Mouse (Mus musculus) neural tube, embryonic 14.5 days (tissue): ENCODE results near the gene Slc2a13. TPM values are rescaled to one million over a fixed set of nuclear protein-coding genes. Genes with fewer than 3 reads are reported as not detected.

Source experiments
- ATAC-seq: fragments of 200-750 bp; cut with Nextera tagmentation; 2 replicates; pipeline ENCODE4 v1.8.0; 2017; ENCODE audit warnings: low read depth, mild to moderate bottlenecking, moderate TSS enrichment, moderate library complexity
- H3K27ac ChIP-seq: fragments of 300-500 bp; sonication (generic); 2 replicates; pipeline ENCODE4 v1.5.1; 2014; ENCODE audit warnings: low read depth, mild to moderate bottlenecking, control low read depth, low read length, moderate library complexity, mixed read lengths
- H3K27me3 ChIP-seq: fragments of 300-500 bp; sonication (generic); 2 replicates; pipeline ENCODE4 v1.6.1; 2014; ENCODE audit warnings: low read length; ENCODE audit not compliant: control insufficient read depth, insufficient read depth
- H3K36me3 ChIP-seq: fragments of 300-500 bp; sonication (generic); 2 replicates; pipeline ENCODE4 v1.6.1; 2014; ENCODE audit warnings: low read length, mixed read lengths; ENCODE audit not compliant: control insufficient read depth, insufficient read depth
- H3K4me1 ChIP-seq: fragments of 300-500 bp; sonication (generic); 2 replicates; pipeline ENCODE4 v1.6.1; 2014; ENCODE audit warnings: low read length; ENCODE audit not compliant: control insufficient read depth, insufficient read depth
- H3K4me2 ChIP-seq: fragments of 300-500 bp; sonication (generic); 2 replicates; pipeline ENCODE4 v1.6.1; 2014; ENCODE audit warnings: mild to moderate bottlenecking, low read depth, low read length, control low read depth
- H3K4me3 ChIP-seq: fragments of 300-500 bp; sonication (generic); 2 replicates; pipeline ENCODE4 v1.5.1; 2014; ENCODE audit warnings: low read depth, low read length, control low read depth, mixed read lengths
- H3K9ac ChIP-seq: fragments of 300-500 bp; sonication (generic); replicated peaks from 2 replicates; pipeline ENCODE4 v1.6.1; 2014; ENCODE audit warnings: low read depth, mild to moderate bottlenecking, control low read depth, low read length, mixed read lengths
- H3K9me3 ChIP-seq: fragments of 300-500 bp; sonication (generic); 2 replicates; pipeline ENCODE4 v1.6.1; 2016; ENCODE audit warnings: low read length; ENCODE audit not compliant: control insufficient read depth
- WGBS: fragments of 180-500 bp; shearing (Covaris S2); extraction: QIAGEN DNeasy Blood & Tissue Kit; methylation state at CpG from one replicate; pipeline ENCODE4 v1.1.7; 2014; 5-methylcytosine and 5-hydroxymethylcytosine counted together
- polyA plus RNA-seq: library from polyadenylated mRNA; unstranded; fragments of >200 nt; fragmentation: Nextera tagmentation; extraction: Ambion mirVana; gene quantifications from 2 replicates; pipeline ENCODE4 v1.2.1, GENCODE M21; 2014

The Slc2a13 gene
- polyA plus RNA-seq, 1 experiment from 2014 or later = 8.8 TPM

DNA sequence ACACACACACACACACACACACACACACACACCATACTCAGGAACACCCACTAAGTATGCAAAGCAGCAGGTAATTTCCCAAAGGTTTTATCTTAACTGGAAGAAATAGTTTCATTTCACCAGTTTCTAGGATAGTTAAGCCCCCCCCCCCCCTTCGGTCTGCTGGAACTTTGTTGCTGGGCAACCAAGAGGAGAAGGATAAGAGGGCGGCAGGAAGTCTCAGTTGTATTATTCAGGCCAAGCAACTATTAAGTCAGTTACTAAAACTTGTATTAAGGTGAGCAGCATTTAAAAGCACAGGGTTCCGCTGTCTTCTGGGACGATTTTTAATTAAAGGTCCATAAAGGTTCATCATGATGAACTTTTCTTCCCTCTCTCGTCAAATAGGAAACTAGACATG lies 198.6 kb downstream of the Slc2a13 start:
- Histone ChIP-seq H3K9me3 (no peaks in the 10 kb centered on the region), H3K9ac (no peak overlapping the region), H3K4me1 (peaks cover 23% of the 10 kb centered on the region), H3K36me3 (no peaks in the 10 kb centered on the region), H3K4me2 (no peak overlapping the region), H3K4me3 (no peak overlapping the region), H3K27me3 (no peaks in the 10 kb centered on the region), H3K27ac (no peak overlapping the region)
- no peak for ATAC-seq
- WGBS = 47% methylated on average over 5 of the region's 5 CpGs

GRCm38 (mm10) chr15:91373203-91373584 lies 199.9 kb downstream of the Slc2a13 start:
- whole genome bisulfite sequencing = 18% methylated on average over 7 of the region's 7 CpGs
- H3K9me3 ChIP-seq = no peaks in the 10 kb centered on the region
- no peak overlapping the region for H3K9ac ChIP-seq
- no peak overlapping the region for H3K4me3 ChIP-seq
- H3K36me3 ChIP-seq = no peaks in the 10 kb centered on the region
- no peaks in the 10 kb centered on the region for H3K27me3 ChIP-seq
- H3K4me1 ChIP-seq = peaks cover 24% of the 10 kb centered on the region
- ATAC-seq = peak; percentile 84
- no peak overlapping the region for H3K4me2 ChIP-seq
- peak overlapping the region; percentile 73 for H3K27ac ChIP-seq

GRCm38 (mm10) chr15:91372464-91373202 lies 200.4 kb downstream of the Slc2a13 start:
- Histone ChIP-seq H3K27ac (peak overlapping the region; percentile 73), H3K4me1 (peaks cover 24% of the 10 kb centered on the region), H3K9ac (no peak overlapping the region), H3K36me3 (no peaks in the 10 kb centered on the region), H3K27me3 (no peaks in the 10 kb centered on the region), H3K4me2 (no peak overlapping the region), H3K4me3 (no peak overlapping the region), H3K9me3 (no peaks in the 10 kb centered on the region)
- 55% methylated on average over 9 of the region's 9 CpGs for WGBS
- ATAC-seq = peak; percentile 52; the same call in 1 of the 2 replicates

- peaks cover 24% of the 10 kb centered on the region for H3K4me1 ChIP-seq
- no peaks in the 10 kb centered on the region for H3K36me3 ChIP-seq
- no peak overlapping the region for H3K4me2 ChIP-seq
- no peak overlapping the region for H3K4me3 ChIP-seq
- H3K9ac ChIP-seq = no peak overlapping the region
- ATAC-seq = peak; percentile 68
- H3K27me3 ChIP-seq = no peaks in the 10 kb centered on the region
- H3K27ac ChIP-seq = no peak overlapping the region
- WGBS = 42% methylated on average over 7 of the region's 7 CpGs
- H3K9me3 ChIP-seq = no peaks in the 10 kb centered on the region
These were observed 201.1 kb downstream of the Slc2a13 start for GRCm38 (mm10) chr15:91371859-91372394.

- no peak overlapping the region for H3K27ac ChIP-seq
- H3K9ac ChIP-seq = no peak overlapping the region
- no peaks in the 10 kb centered on the region for H3K27me3 ChIP-seq
- no peak overlapping the region for H3K4me3 ChIP-seq
- H3K9me3 ChIP-seq = no peaks in the 10 kb centered on the region
- no peak overlapping the region for H3K4me2 ChIP-seq
- WGBS = 51% methylated on average over 11 of the region's 11 CpGs
- peaks cover 24% of the 10 kb centered on the region for H3K4me1 ChIP-seq
- H3K36me3 ChIP-seq = no peaks in the 10 kb centered on the region
- ATAC-seq = no peak
These were observed 203.2 kb downstream of the Slc2a13 start for GRCm38 (mm10) chr15:91369736-91370449.

DNA sequence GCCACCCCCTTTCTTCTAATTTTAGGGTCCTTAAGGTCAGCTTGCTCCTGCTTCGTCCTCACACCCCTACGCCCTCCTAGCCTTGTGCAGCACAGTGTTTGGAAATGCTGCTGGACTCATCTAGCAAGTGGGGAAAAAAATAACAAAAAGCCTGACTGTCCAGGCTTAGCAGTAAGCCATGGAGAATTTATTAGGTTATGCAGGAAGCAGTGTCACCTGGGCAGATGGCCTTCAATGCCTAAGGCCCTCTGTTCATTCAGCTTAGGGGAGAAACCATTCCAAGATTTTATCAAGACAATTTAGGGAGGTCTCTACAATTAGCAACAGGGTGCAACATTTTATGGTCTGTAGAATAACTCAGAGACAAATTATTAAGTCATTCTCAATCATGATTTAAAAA lies 212.6 kb downstream of the Slc2a13 start:
- no peaks in the 10 kb centered on the region for H3K9me3 ChIP-seq
- ATAC-seq = no peak
- no peak overlapping the region for H3K4me2 ChIP-seq
- H3K4me1 ChIP-seq = no peaks in the 10 kb centered on the region
- no peak overlapping the region for H3K9ac ChIP-seq
- 94% methylated on average over 2 of the region's 2 CpGs for WGBS
- no peaks in the 10 kb centered on the region for H3K27me3 ChIP-seq
- H3K36me3 ChIP-seq = no peaks in the 10 kb centered on the region
- no peak overlapping the region for H3K4me3 ChIP-seq
- H3K27ac ChIP-seq = no peak overlapping the region

DNA sequence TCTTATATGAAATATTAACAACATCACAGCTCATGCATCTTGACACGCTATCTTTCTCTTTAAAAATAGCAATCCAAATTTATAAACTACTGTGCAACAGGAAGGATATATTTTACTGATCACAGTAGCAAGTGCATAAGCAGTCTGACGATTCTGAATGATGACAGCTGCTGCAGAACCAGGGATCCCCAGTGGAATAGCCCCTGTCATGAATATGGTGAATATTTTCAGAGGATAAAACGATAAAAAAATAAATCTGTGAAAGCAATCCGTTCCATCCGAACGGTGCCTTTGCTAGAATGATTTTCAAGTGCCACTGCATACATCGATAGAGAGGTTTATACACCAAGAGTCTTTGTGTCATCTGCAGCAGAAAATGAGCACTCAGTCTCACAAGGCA lies 222.1 kb downstream of the Slc2a13 start:
- Histone ChIP-seq H3K27me3 (no peaks in the 10 kb centered on the region), H3K9me3 (no peaks in the 10 kb centered on the region), H3K27ac (peak overlapping the region; percentile 24; the same call in 1 of the 2 replicates), H3K4me2 (no peak overlapping the region), H3K36me3 (no peaks in the 10 kb centered on the region), H3K4me1 (no peaks in the 10 kb centered on the region), H3K9ac (no peak overlapping the region), H3K4me3 (no peak overlapping the region)
- 67% methylated on average over 7 of the region's 7 CpGs for WGBS
- no peak for ATAC-seq

DNA sequence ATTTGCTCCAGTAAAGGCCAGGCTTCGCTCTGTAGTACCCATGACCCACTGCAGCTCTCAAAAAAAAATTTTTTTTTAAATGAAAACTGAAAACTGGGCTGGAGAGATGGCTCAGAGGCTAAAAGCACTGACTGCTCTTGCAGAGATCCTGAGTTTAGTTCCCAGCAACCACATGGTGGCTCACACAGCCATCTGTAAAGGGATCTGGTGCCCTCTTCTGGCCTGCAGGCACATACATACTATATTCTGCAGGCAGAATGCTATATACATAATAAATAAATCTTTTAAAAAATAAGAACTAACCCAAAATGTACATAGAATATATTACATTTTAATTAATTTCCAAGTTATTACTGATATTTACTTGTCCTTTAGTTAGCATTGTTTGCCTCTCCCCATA lies 234.7 kb downstream of the Slc2a13 start:
- no peak for ATAC-seq
- Histone ChIP-seq H3K9me3 (no peaks in the 10 kb centered on the region), H3K27ac (no peak overlapping the region), H3K36me3 (no peaks in the 10 kb centered on the region), H3K4me3 (no peak overlapping the region), H3K27me3 (no peaks in the 10 kb centered on the region), H3K4me1 (no peaks in the 10 kb centered on the region), H3K9ac (no peak overlapping the region), H3K4me2 (no peak overlapping the region)
- WGBS = 97% methylated on average over 1 of the region's 1 CpGs

GRCm38 (mm10) chr15:91334416-91334900 lies 238.6 kb downstream of the Slc2a13 start:
- no peak overlapping the region for H3K9ac ChIP-seq
- no peak for ATAC-seq
- H3K4me1 ChIP-seq = no peaks in the 10 kb centered on the region
- H3K27ac ChIP-seq = no peak overlapping the region
- H3K27me3 ChIP-seq = no peaks in the 10 kb centered on the region
- no peak overlapping the region for H3K4me2 ChIP-seq
- H3K36me3 ChIP-seq = no peaks in the 10 kb centered on the region
- 87% methylated on average over 6 of the region's 6 CpGs for WGBS
- H3K9me3 ChIP-seq = no peaks in the 10 kb centered on the region
- H3K4me3 ChIP-seq = no peak overlapping the region
